Mouse (Mus musculus) ES-Bruce4 (cell line): ENCODE measurements around the gene Alpk3.

Source experiments
- CTCF ChIP-seq: IDR thresholded peaks from one replicate; pipeline ENCODE4 v1.8.1; 2011; ENCODE audit warnings: low read depth, low read length
- POLR2A ChIP-seq: IDR thresholded peaks from one replicate; pipeline ENCODE4 v1.8.1; 2011; ENCODE audit warnings: low read length; ENCODE audit not compliant: insufficient read depth

DNA sequence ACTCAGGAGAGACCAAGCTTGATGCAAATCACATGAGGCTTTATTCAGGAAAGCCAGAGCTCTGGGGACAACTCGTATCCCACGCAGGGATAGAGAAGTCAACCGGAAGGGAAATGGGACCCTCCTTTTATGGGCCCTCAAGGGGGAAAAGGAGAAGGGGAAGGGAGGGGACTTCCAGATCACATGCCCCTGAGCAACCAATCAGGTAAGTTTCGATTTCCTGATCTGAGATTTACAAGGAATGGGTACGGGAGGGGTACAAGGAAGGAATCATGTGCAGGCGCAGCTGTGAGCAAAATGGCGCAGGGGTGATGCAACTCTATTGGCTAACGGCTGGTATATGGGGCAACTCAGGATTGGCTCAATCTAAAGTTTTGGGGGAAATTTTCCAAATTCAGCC lies 93.8 kb downstream of the Alpk3 start:
- TF ChIP-seq POLR2A (peak; percentile 13), CTCF (no peak)
